Mouse (Mus musculus) forebrain, embryonic 16.5 days (tissue): ENCODE results near the gene Crtac1. TPM values are rescaled to one million over a fixed set of nuclear protein-coding genes. Genes with fewer than 3 reads are reported as not detected.

Experiments used
- ATAC-seq: fragments of 200-750 bp; cut with Nextera tagmentation; 2 replicates; pipeline ENCODE4 v1.8.0; 2017; ENCODE audit warnings: mild to moderate bottlenecking, moderate library complexity
- H3K27ac ChIP-seq: fragments of 300-500 bp; sonication (generic); 2 replicates; pipeline ENCODE4 v1.5.1; 2014; ENCODE audit warnings: low read length, control low read depth
- H3K27me3 ChIP-seq: fragments of 300-500 bp; sonication (generic); replicated peaks from 2 replicates; pipeline ENCODE4 v1.6.1; 2014; ENCODE audit warnings: low read length; ENCODE audit not compliant: control insufficient read depth, insufficient read depth
- H3K36me3 ChIP-seq: fragments of 300-500 bp; sonication (generic); 2 replicates; pipeline ENCODE4 v1.6.1; 2014; ENCODE audit not compliant: control insufficient read depth, insufficient read depth
- H3K4me1 ChIP-seq: fragments of 300-500 bp; sonication (generic); replicated peaks from 2 replicates; pipeline ENCODE4 v1.6.1; 2014; ENCODE audit warnings: low read length; ENCODE audit not compliant: control insufficient read depth, insufficient read depth
- H3K4me2 ChIP-seq: fragments of 300-500 bp; sonication (generic); 2 replicates; pipeline ENCODE4 v1.6.1; 2014; ENCODE audit warnings: mild to moderate bottlenecking, low read length, control low read depth
- H3K4me3 ChIP-seq: fragments of 300-500 bp; sonication (generic); replicated peaks from 2 replicates; pipeline ENCODE4 v1.5.1; 2014; ENCODE audit warnings: mild to moderate bottlenecking, low read length, control low read depth
- H3K9ac ChIP-seq: fragments of 300-500 bp; sonication (generic); replicated peaks from 2 replicates; pipeline ENCODE4 v1.6.1; 2014; ENCODE audit warnings: low read depth, low read length, control low read depth
- H3K9me3 ChIP-seq: fragments of 300-500 bp; sonication (generic); 2 replicates; pipeline ENCODE4 v1.6.1; 2016; ENCODE audit warnings: low read length; ENCODE audit not compliant: control insufficient read depth
- WGBS: fragments of 180-500 bp; shearing (Covaris S2); extraction: QIAGEN DNeasy Blood & Tissue Kit; methylation state at CpG from one replicate; pipeline ENCODE4 v1.1.7; 2014; 5-methylcytosine and 5-hydroxymethylcytosine counted together
- polyA plus RNA-seq: library from polyadenylated mRNA; unstranded; fragments of >200 nt; fragmentation: Nextera tagmentation; extraction: Ambion mirVana; gene quantifications from 2 replicates; pipeline ENCODE4 v1.2.1, GENCODE M21; 2015

Crtac1 gene
- polyA plus RNA-seq, 1 experiment from 2014 or later: 24.3 TPM

GRCm38 (mm10) chr19:42311332-42311731, 120.3 kb downstream of the Crtac1 start:
- no peaks in the 10 kb centered on the region for H3K9me3 ChIP-seq
- WGBS: 49% methylated on average over 2 of the region's 2 CpGs
- H3K36me3 ChIP-seq: no peaks in the 10 kb centered on the region
- H3K27ac ChIP-seq: no peak overlapping the region
- H3K4me3 ChIP-seq: no peak overlapping the region
- H3K27me3 ChIP-seq: 0 out of 2 replicates have a peak, but pooled peaks cover 2% of the 10 kb centered on the region
- no peak overlapping the region for H3K4me2 ChIP-seq
- H3K9ac ChIP-seq: no peak overlapping the region
- ATAC-seq: no peak
- peaks cover 26% of the 10 kb centered on the region for H3K4me1 ChIP-seq

- Histone ChIP-seq H3K4me2 (no peak overlapping the region), H3K4me1 (peaks cover 25% of the 10 kb centered on the region), H3K27ac (no peak overlapping the region), H3K36me3 (no peaks in the 10 kb centered on the region), H3K9ac (no peak overlapping the region), H3K4me3 (no peak overlapping the region), H3K27me3 (0 out of 2 replicates have a peak, but pooled peaks cover 2% of the 10 kb centered on the region), H3K9me3 (no peaks in the 10 kb centered on the region)
- ATAC-seq: no peak
- WGBS: 93% methylated on average over 12 of the region's 12 CpGs
Observed at GRCm38 (mm10) chr19:42308931-42309330, 122.7 kb downstream of the Crtac1 start.

- Histone ChIP-seq H3K4me2 (no peak overlapping the region), H3K4me1 (peaks cover 17% of the 10 kb centered on the region), H3K9me3 (no peaks in the 10 kb centered on the region), H3K9ac (no peak overlapping the region), H3K27me3 (0 out of 2 replicates have a peak, but pooled peaks cover 2% of the 10 kb centered on the region), H3K36me3 (no peaks in the 10 kb centered on the region), H3K27ac (no peak overlapping the region), H3K4me3 (no peak overlapping the region)
- ATAC-seq: 0 out of 2 replicates have a peak, but pooled peaks have one; percentile 23
- WGBS: 13% methylated on average over 8 of the region's 8 CpGs
Observed at GRCm38 (mm10) chr19:42307019-42307418, 124.6 kb downstream of the Crtac1 start.

GRCm38 (mm10) chr19:42306202-42306601, 125.4 kb downstream of the Crtac1 start:
- Histone ChIP-seq H3K4me1 (peaks cover 10% of the 10 kb centered on the region), H3K27me3 (0 out of 2 replicates have a peak, but pooled peaks cover 2% of the 10 kb centered on the region), H3K4me3 (no peak overlapping the region), H3K4me2 (no peak overlapping the region), H3K27ac (no peak overlapping the region), H3K36me3 (no peaks in the 10 kb centered on the region), H3K9me3 (no peaks in the 10 kb centered on the region), H3K9ac (no peak overlapping the region)
- ATAC-seq: no peak
- 61% methylated on average over 7 of the region's 7 CpGs for WGBS

GRCm38 (mm10) chr19:42305746-42306145, 125.8 kb downstream of the Crtac1 start:
- Histone ChIP-seq H3K4me1 (peaks cover 12% of the 10 kb centered on the region), H3K9ac (no peak overlapping the region), H3K36me3 (no peaks in the 10 kb centered on the region), H3K27me3 (0 out of 2 replicates have a peak, but pooled peaks cover 2% of the 10 kb centered on the region), H3K4me3 (no peak overlapping the region), H3K9me3 (no peaks in the 10 kb centered on the region), H3K4me2 (no peak overlapping the region), H3K27ac (no peak overlapping the region)
- no peak for ATAC-seq
- 62% methylated on average over 8 of the region's 8 CpGs for WGBS

GRCm38 (mm10) chr19:42304506-42304905, 127.1 kb downstream of the Crtac1 start:
- Histone ChIP-seq H3K4me1 (peaks cover 13% of the 10 kb centered on the region), H3K9ac (no peak overlapping the region), H3K4me2 (no peak overlapping the region), H3K9me3 (no peaks in the 10 kb centered on the region), H3K27me3 (0 out of 2 replicates have a peak, but pooled peaks cover 2% of the 10 kb centered on the region), H3K36me3 (no peaks in the 10 kb centered on the region), H3K27ac (no peak overlapping the region), H3K4me3 (no peak overlapping the region)
- WGBS: 94% methylated on average over 13 of the region's 13 CpGs
- ATAC-seq: no peak

- no peak overlapping the region for H3K4me3 ChIP-seq
- peaks cover 13% of the 10 kb centered on the region for H3K4me1 ChIP-seq
- 38% methylated on average over 12 of the region's 12 CpGs for WGBS
- no peaks in the 10 kb centered on the region for H3K36me3 ChIP-seq
- no peak for ATAC-seq
- no peak overlapping the region for H3K9ac ChIP-seq
- no peaks in the 10 kb centered on the region for H3K27me3 ChIP-seq
- H3K4me2 ChIP-seq: no peak overlapping the region
- H3K9me3 ChIP-seq: no peaks in the 10 kb centered on the region
- H3K27ac ChIP-seq: no peak overlapping the region
Observed at GRCm38 (mm10) chr19:42303210-42303813, 128.3 kb downstream of the Crtac1 start.

- H3K9me3 ChIP-seq: no peaks in the 10 kb centered on the region
- no peak overlapping the region for H3K4me2 ChIP-seq
- ATAC-seq: peak; percentile 14; the same call in 1 of the 2 replicates
- no peak overlapping the region for H3K4me3 ChIP-seq
- WGBS: 70% methylated on average over 6 of the region's 6 CpGs
- peaks cover 34% of the 10 kb centered on the region for H3K4me1 ChIP-seq
- H3K36me3 ChIP-seq: no peaks in the 10 kb centered on the region
- H3K9ac ChIP-seq: no peak overlapping the region
- peak overlapping the region; percentile 23; the same call in 1 of the 2 replicates for H3K27ac ChIP-seq
- H3K27me3 ChIP-seq: no peaks in the 10 kb centered on the region
Observed at GRCm38 (mm10) chr19:42293216-42293615, 138.4 kb downstream of the Crtac1 start.

- WGBS: 18% methylated on average over 8 of the region's 8 CpGs
- peak overlapping the region; percentile 70 for H3K27ac ChIP-seq
- H3K4me1 ChIP-seq: peaks cover 34% of the 10 kb centered on the region
Observed at GRCm38 (mm10) chr19:42292106-42292505, 139.5 kb downstream of the Crtac1 start.

More at GRCm38 (mm10) chr19:42292106-42292505, 139.5 kb downstream of the Crtac1 start:
- Histone ChIP-seq H3K27me3 (no peaks in the 10 kb centered on the region), H3K36me3 (no peaks in the 10 kb centered on the region), H3K9me3 (no peaks in the 10 kb centered on the region), H3K4me3 (no peak overlapping the region), H3K9ac (no peak overlapping the region), H3K4me2 (no peak overlapping the region)
- ATAC-seq: peak; percentile 32; the same call in 1 of the 2 replicates
